Mouse (Mus musculus): ENCODE results near the gene Sptan1. TPM values are rescaled to one million over a fixed set of nuclear protein-coding genes. Genes with fewer than 3 reads are reported as not detected.

Gene Sptan1
- polyA plus RNA-seq, 1 experiment: 922 TPM

- DNase-seq: peak in 1 of 2 experiments; percentile 20
- 0 out of 2 replicates have a peak overlapping the region, but pooled peaks have one; percentile 28 for H3K27ac ChIP-seq (ENCODE audit: insufficient read depth, low read length)
- H3K4me1 ChIP-seq (ENCODE audit: control insufficient read depth, insufficient read depth, low read length): peaks cover 19% of the 10 kb centered on the region
- H3K4me3 ChIP-seq (replicated peaks; ENCODE audit: insufficient read depth, low read depth, low read length): peak overlapping the region; percentile 54
- WGBS: 10% methylated on average over 5 of the region's 5 CpGs
- no peak for TF ChIP-seq CTCF (IDR thresholded peaks at IDR 0.05; ENCODE audit: borderline replicate concordance, insufficient read depth, low read depth, low read length)
- TF ChIP-seq POLR2A (IDR thresholded peaks at IDR 0.05; ENCODE audit: borderline replicate concordance, insufficient read depth, low read length): no peak
- H3K27me3 ChIP-seq (ENCODE audit: control insufficient read depth, insufficient read depth, low read length): no peaks in the 10 kb centered on the region
These were observed 2.4 kb downstream of the Sptan1 start for GRCm38 (mm10) chr2:29967768-29968167.

- TF ChIP-seq POLR2A (IDR thresholded peaks at IDR 0.05; ENCODE audit: borderline replicate concordance, insufficient read depth, low read length) (no peak), CTCF (IDR thresholded peaks at IDR 0.05; ENCODE audit: borderline replicate concordance, insufficient read depth, low read depth, low read length) (no peak)
- DNase-seq: no peak
- Histone ChIP-seq H3K4me1 (ENCODE audit: control insufficient read depth, insufficient read depth, low read length) (peaks cover 23% of the 10 kb centered on the region), H3K27ac (ENCODE audit: insufficient read depth, low read length) (no peak overlapping the region), H3K4me3 (replicated peaks; ENCODE audit: insufficient read depth, low read depth, low read length) (peak overlapping the region; percentile 17), H3K27me3 (ENCODE audit: control insufficient read depth, insufficient read depth, low read length) (no peaks in the 10 kb centered on the region)
- WGBS: 23% methylated on average over 5 of the region's 5 CpGs
These were observed 3.3 kb downstream of the Sptan1 start for GRCm38 (mm10) chr2:29968638-29969037.

- H3K4me3 ChIP-seq (replicated peaks; ENCODE audit: insufficient read depth, low read depth, low read length): no peak overlapping the region
- H3K27me3 ChIP-seq (ENCODE audit: control insufficient read depth, insufficient read depth, low read length): no peaks in the 10 kb centered on the region
- TF ChIP-seq POLR2A (IDR thresholded peaks at IDR 0.05; ENCODE audit: borderline replicate concordance, insufficient read depth, low read length): no peak
- no peak for TF ChIP-seq CTCF (IDR thresholded peaks at IDR 0.05; ENCODE audit: borderline replicate concordance, insufficient read depth, low read depth, low read length)
- H3K27ac ChIP-seq (ENCODE audit: insufficient read depth, low read length): peak overlapping the region; percentile 34; the same call in 1 of the 2 replicates
- H3K4me1 ChIP-seq (ENCODE audit: control insufficient read depth, insufficient read depth, low read length): peaks cover 27% of the 10 kb centered on the region
- peak; percentile 74 to 81 for DNase-seq
- WGBS: 11% methylated on average over 9 of the region's 9 CpGs
These were observed 6.7 kb downstream of the Sptan1 start for GRCm38 (mm10) chr2:29971838-29972635.

GRCm38 (mm10) chr2:29973525-29973924, 8.2 kb downstream of the Sptan1 start:
- 0% methylated on average over 2 of the region's 2 CpGs for WGBS
- H3K4me1 ChIP-seq (ENCODE audit: control insufficient read depth, insufficient read depth, low read length): peaks cover 26% of the 10 kb centered on the region; the same call in 1 of the 2 replicates
- no peak for DNase-seq
- TF ChIP-seq POLR2A (IDR thresholded peaks at IDR 0.05; ENCODE audit: borderline replicate concordance, insufficient read depth, low read length) (no peak), CTCF (IDR thresholded peaks at IDR 0.05; ENCODE audit: borderline replicate concordance, insufficient read depth, low read depth, low read length) (no peak)
- H3K4me3 ChIP-seq (replicated peaks; ENCODE audit: insufficient read depth, low read depth, low read length): no peak overlapping the region
- H3K27me3 ChIP-seq (ENCODE audit: control insufficient read depth, insufficient read depth, low read length): no peaks in the 10 kb centered on the region
- H3K27ac ChIP-seq (ENCODE audit: insufficient read depth, low read length): no peak overlapping the region

GRCm38 (mm10) chr2:29977307-29977706, 11.9 kb downstream of the Sptan1 start:
- peak in 1 of 2 experiments; percentile 39 for DNase-seq
- H3K4me1 ChIP-seq (ENCODE audit: control insufficient read depth, insufficient read depth, low read length): peaks cover 11% of the 10 kb centered on the region; the same call in 1 of the 2 replicates
- no peak overlapping the region for H3K4me3 ChIP-seq (replicated peaks; ENCODE audit: insufficient read depth, low read depth, low read length)
- TF ChIP-seq POLR2A (IDR thresholded peaks at IDR 0.05; ENCODE audit: borderline replicate concordance, insufficient read depth, low read length): no peak
- peak; percentile 27; the same call in 1 of the 2 replicates for TF ChIP-seq CTCF (IDR thresholded peaks at IDR 0.05; ENCODE audit: borderline replicate concordance, insufficient read depth, low read depth, low read length)
- no peaks in the 10 kb centered on the region for H3K27me3 ChIP-seq (ENCODE audit: control insufficient read depth, insufficient read depth, low read length)
- no peak overlapping the region for H3K27ac ChIP-seq (ENCODE audit: insufficient read depth, low read length)

- TF ChIP-seq CTCF (IDR thresholded peaks at IDR 0.05; ENCODE audit: borderline replicate concordance, insufficient read depth, low read depth, low read length) (no peak), POLR2A (IDR thresholded peaks at IDR 0.05; ENCODE audit: borderline replicate concordance, insufficient read depth, low read length) (no peak)
- DNase-seq: no peak
- H3K27me3 ChIP-seq (ENCODE audit: control insufficient read depth, insufficient read depth, low read length): no peaks in the 10 kb centered on the region
- 97% methylated on average over 1 of the region's 1 CpGs for WGBS
- H3K4me3 ChIP-seq (replicated peaks; ENCODE audit: insufficient read depth, low read depth, low read length): no peak overlapping the region
- no peak overlapping the region for H3K27ac ChIP-seq (ENCODE audit: insufficient read depth, low read length)
- no peaks in the 10 kb centered on the region; the same call in 1 of the 2 replicates for H3K4me1 ChIP-seq (ENCODE audit: control insufficient read depth, insufficient read depth, low read length)
These were observed 15.3 kb downstream of the Sptan1 start for GRCm38 (mm10) chr2:29980661-29981060.

GRCm38 (mm10) chr2:29991962-29992361, 26.6 kb downstream of the Sptan1 start:
- no peak for DNase-seq
- Histone ChIP-seq H3K4me1 (ENCODE audit: control insufficient read depth, insufficient read depth, low read length) (no peaks in the 10 kb centered on the region), H3K4me3 (replicated peaks; ENCODE audit: insufficient read depth, low read depth, low read length) (no peak overlapping the region), H3K27me3 (ENCODE audit: control insufficient read depth, insufficient read depth, low read length) (no peaks in the 10 kb centered on the region), H3K27ac (ENCODE audit: insufficient read depth, low read length) (no peak overlapping the region)
- 45% methylated on average over 2 of the region's 2 CpGs for WGBS
- TF ChIP-seq CTCF (IDR thresholded peaks at IDR 0.05; ENCODE audit: borderline replicate concordance, insufficient read depth, low read depth, low read length) (no peak), POLR2A (IDR thresholded peaks at IDR 0.05; ENCODE audit: borderline replicate concordance, insufficient read depth, low read length) (no peak)

- Histone ChIP-seq H3K27me3 (ENCODE audit: control insufficient read depth, insufficient read depth, low read length) (no peaks in the 10 kb centered on the region), H3K27ac (ENCODE audit: insufficient read depth, low read length) (no peak overlapping the region), H3K4me3 (replicated peaks; ENCODE audit: insufficient read depth, low read depth, low read length) (no peak overlapping the region), H3K4me1 (ENCODE audit: control insufficient read depth, insufficient read depth, low read length) (peaks cover 14% of the 10 kb centered on the region)
- no peak for DNase-seq
- TF ChIP-seq POLR2A (IDR thresholded peaks at IDR 0.05; ENCODE audit: borderline replicate concordance, insufficient read depth, low read length) (no peak), CTCF (IDR thresholded peaks at IDR 0.05; ENCODE audit: borderline replicate concordance, insufficient read depth, low read depth, low read length) (no peak)
- 37% methylated on average over 1 of the region's 1 CpGs for WGBS
These were observed 43.7 kb downstream of the Sptan1 start for GRCm38 (mm10) chr2:30009101-30009500.
